Mouse (Mus musculus) limb, embryonic 11.5 days (tissue): ENCODE data around the gene Fuz. TPM values are rescaled to one million over a fixed set of nuclear protein-coding genes. Genes with fewer than 3 reads are reported as not detected.

Source experiments
- ATAC-seq: fragments of 200-750 bp; cut with Nextera tagmentation; 2 replicates; pipeline ENCODE4 v1.8.0; 2017; ENCODE audit warnings: low read depth; ENCODE audit not compliant: insufficient number of reproducible peaks, low FRiP score, low TSS enrichment
- DNase-seq: peaks from one replicate; pipeline ENCODE4 v3.0.0-alpha.2; 2015; ENCODE audit warnings: low spot score
- H3K27ac ChIP-seq: fragments of 300-500 bp; sonication (generic); replicated peaks from 2 replicates; pipeline ENCODE4 v1.5.1; 2014; ENCODE audit warnings: low read depth, mild to moderate bottlenecking, low read length
- H3K27me3 ChIP-seq: fragments of 300-500 bp; sonication (generic); 2 replicates; pipeline ENCODE4 v1.6.1; 2014; ENCODE audit warnings: mild to moderate bottlenecking, low read length, mixed read lengths; ENCODE audit not compliant: control insufficient read depth, insufficient read depth
- H3K36me3 ChIP-seq: fragments of 300-500 bp; sonication (generic); 2 replicates; pipeline ENCODE4 v1.6.1; 2014; ENCODE audit warnings: mild to moderate bottlenecking, low read length, moderate library complexity, mixed read lengths; ENCODE audit not compliant: control insufficient read depth, insufficient read depth
- H3K4me1 ChIP-seq: fragments of 300-500 bp; sonication (generic); 2 replicates; pipeline ENCODE4 v1.6.1; 2014; ENCODE audit warnings: low read length, mixed read lengths; ENCODE audit not compliant: control insufficient read depth, insufficient read depth
- H3K4me2 ChIP-seq: fragments of 300-500 bp; sonication (generic); 2 replicates; pipeline ENCODE4 v1.6.1; 2014; ENCODE audit warnings: low read depth, mild to moderate bottlenecking, moderate library complexity; ENCODE audit not compliant: severe bottlenecking
- H3K4me3 ChIP-seq: fragments of 300-500 bp; sonication (generic); 2 replicates; pipeline ENCODE4 v1.5.1; 2014; ENCODE audit warnings: low read depth, low read length
- H3K9ac ChIP-seq: fragments of 300-500 bp; sonication (generic); 2 replicates; pipeline ENCODE4 v1.6.1; 2014; ENCODE audit warnings: mild to moderate bottlenecking, low read length
- H3K9me3 ChIP-seq: fragments of 300-500 bp; sonication (generic); 2 replicates; pipeline ENCODE4 v1.6.1; 2016; ENCODE audit warnings: low read length; ENCODE audit not compliant: control insufficient read depth
- WGBS: fragments of 180-500 bp; shearing (Covaris S2); extraction: QIAGEN DNeasy Blood & Tissue Kit; methylation state at CpG from one replicate; pipeline ENCODE4 v1.1.7; 2014; 5-methylcytosine and 5-hydroxymethylcytosine counted together
- microRNA counts: library from miRNA; unstranded; fragments of <30 nt; microRNA quantifications from one replicate; lab custom pipeline; 2016
- microRNA-seq: library from miRNA; unstranded; fragments of <30 nt; microRNA quantifications from one replicate; pipeline ENCODE4, GENCODE M21; 2016
- polyA plus RNA-seq: library from polyadenylated mRNA; unstranded; fragments of >200 nt; fragmentation: Nextera tagmentation; extraction: Ambion mirVana; gene quantifications from 2 replicates; pipeline ENCODE4 v1.2.1, GENCODE M21; 2014

Fuz gene
- polyA plus RNA-seq, 1 experiment from 2014 or later = 16.0 TPM

DNA sequence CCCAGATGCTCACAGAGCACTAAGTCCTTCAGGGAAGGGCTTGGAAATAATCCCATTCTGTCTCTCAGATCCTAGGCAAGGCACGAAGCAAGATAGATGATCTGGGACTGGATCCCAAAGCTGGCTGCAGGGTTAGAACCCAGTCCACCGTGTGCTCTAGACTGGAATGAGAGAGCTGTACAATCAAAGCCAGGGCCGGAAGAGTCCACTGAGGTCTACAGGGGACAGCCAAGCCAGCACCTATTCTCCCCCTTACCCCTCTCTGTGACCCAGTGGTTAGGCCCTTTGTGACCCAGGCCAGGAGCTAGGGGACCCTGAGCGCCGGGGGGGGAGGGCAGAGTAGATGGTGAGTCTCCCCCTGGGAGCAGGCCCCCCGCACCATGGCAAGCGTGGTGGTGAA, 47.0 kb downstream of the Fuz start, which contains the start of gene Tsks:
Tsks (plus strand) TSS at position 301 of the 400 bp plus-strand sequence.
- H3K27me3 ChIP-seq = no peaks in the 10 kb centered on the region
- no peak for ATAC-seq

DNA sequence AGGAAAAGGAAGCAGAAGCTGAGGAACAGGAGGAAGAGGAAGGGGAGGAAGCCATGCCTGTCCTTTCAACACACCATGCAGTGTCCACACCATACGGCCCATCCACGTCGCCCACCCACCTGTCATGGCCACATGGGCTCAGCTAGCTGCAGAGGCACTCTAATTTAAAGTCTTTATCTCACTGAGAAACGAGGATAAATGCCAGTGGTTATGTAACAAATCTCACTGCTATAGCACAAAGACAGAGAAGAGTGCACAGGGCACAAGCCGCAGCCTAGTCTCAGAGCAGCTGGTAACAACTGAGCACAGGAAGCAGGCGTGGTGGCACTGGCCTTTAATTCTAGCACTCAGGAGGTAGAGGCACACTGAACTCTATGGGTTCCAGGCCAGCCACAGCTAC, 54.0 kb downstream of the Fuz start:
- Histone ChIP-seq H3K36me3 (no peaks in the 10 kb centered on the region), H3K4me2 (no peak overlapping the region), H3K27ac (no peak overlapping the region), H3K27me3 (peaks cover 20% of the 10 kb centered on the region), H3K9ac (no peak overlapping the region), H3K4me1 (peaks cover 7% of the 10 kb centered on the region; the same call in 1 of the 2 replicates), H3K9me3 (no peaks in the 10 kb centered on the region), H3K4me3 (no peak overlapping the region)
- WGBS = 79% methylated on average over 6 of the region's 6 CpGs
- ATAC-seq (no peak), DNase-seq (no peak)

More for the DNA sequence above, 47.0 kb downstream of the Fuz start, which contains the start of gene Tsks:
- no peaks in the 10 kb centered on the region for H3K9me3 ChIP-seq
- no peak within 1 kb of the TSS for H3K4me2 ChIP-seq
- no peak within 1 kb of the TSS for H3K9ac ChIP-seq
- no peaks in the 10 kb centered on the region for H3K36me3 ChIP-seq
- H3K27ac ChIP-seq = no peak within 1 kb of the TSS
- H3K4me1 ChIP-seq = no peaks in the 10 kb centered on the region
- DNase-seq = no peak
- 80% methylated on average over 7 of the region's 7 CpGs for WGBS
- no peak within 1 kb of the TSS for H3K4me3 ChIP-seq

DNA sequence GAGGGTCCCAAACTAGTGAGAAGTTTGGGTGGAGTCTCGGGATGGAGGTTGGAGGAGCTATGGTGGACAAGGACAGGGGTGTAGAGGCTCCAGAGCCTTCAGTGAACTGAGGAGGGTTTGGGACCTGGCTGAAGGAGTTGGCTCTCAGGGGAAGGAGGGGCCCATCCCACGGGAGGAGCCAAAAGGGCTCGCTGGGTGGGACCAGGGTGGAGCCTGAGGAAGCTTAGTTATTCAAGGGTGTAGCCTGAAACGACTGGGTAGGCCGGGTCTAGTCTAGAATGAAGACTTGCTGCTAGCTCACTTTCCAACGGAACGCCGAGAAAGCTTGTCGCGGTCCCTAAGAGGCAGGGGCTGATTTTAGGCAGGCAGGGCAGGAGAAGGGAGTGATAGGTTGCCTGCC, 56.1 kb downstream of the Fuz start:
- Histone ChIP-seq H3K27ac (no peak overlapping the region), H3K27me3 (peaks cover 20% of the 10 kb centered on the region)
- ATAC-seq = 0 out of 2 replicates have a peak, but pooled peaks have one; percentile 45

More for the DNA sequence above, 56.1 kb downstream of the Fuz start:
- peak; percentile 73 for DNase-seq
- H3K9ac ChIP-seq = peak overlapping the region; percentile 58
- H3K9me3 ChIP-seq = no peaks in the 10 kb centered on the region
- H3K4me2 ChIP-seq = peak overlapping the region; percentile 84
- peak overlapping the region; percentile 41 for H3K4me3 ChIP-seq
- peaks cover 7% of the 10 kb centered on the region; the same call in 1 of the 2 replicates for H3K4me1 ChIP-seq
- no peaks in the 10 kb centered on the region for H3K36me3 ChIP-seq
- WGBS = under 1% methylated on average over 10 of the region's 10 CpGs

MicroRNAs encoded within 50 kb of the gene (microRNA counts, 519-probe panel; counts per million panel counts)
- not detected for microRNA mmu-miR-707 (lab: Ali Mortazavi, UCI)

Small RNA genes lying within 50 kb of the gene (microRNA-seq; reads per million reads assigned to microRNA genes)
- not detected for gene Mir707

Other genes starting within 250 kb of the Fuz start
- gene Myh14, start 225.2 kb upstream of the Fuz start, polyA plus RNA-seq = 1.9 and 2.1 TPM in 2 replicates
- gene Izumo2, start 187.3 kb upstream of the Fuz start, polyA plus RNA-seq = not detected in 2 replicates
- 36.8 and 38.2 TPM in 2 replicates for gene Vrk3, start 147.7 kb upstream of the Fuz start, polyA plus RNA-seq
- 3.2 and 3.8 TPM in 2 replicates for gene Zfp473, start 145.0 kb upstream of the Fuz start, polyA plus RNA-seq
- 81.7 and 82.6 TPM in 2 replicates for gene Nup62, start 80.0 kb upstream of the Fuz start, polyA plus RNA-seq
- 1.1 TPM in 2 replicates for gene Il4i1, start 79.7 kb upstream of the Fuz start, polyA plus RNA-seq
- gene Atf5, start 79.4 kb upstream of the Fuz start, polyA plus RNA-seq = 2.1 and 2.3 TPM in 2 replicates
- gene Akt1s1, start 47.1 kb upstream of the Fuz start, polyA plus RNA-seq = 38.6 and 63.4 TPM in 2 replicates
- 60.9 and 69.0 TPM in 2 replicates for gene Tbc1d17, start 47.0 kb upstream of the Fuz start, polyA plus RNA-seq
- 31.0 and 31.2 TPM in 2 replicates for gene Pnkp, start 38.9 kb upstream of the Fuz start, polyA plus RNA-seq
- gene Ptov1, start 26.3 kb upstream of the Fuz start, polyA plus RNA-seq = 410 and 427 TPM in 2 replicates
- gene Med25, start 3.4 kb upstream of the Fuz start, polyA plus RNA-seq = 79.2 and 80.5 TPM in 2 replicates
- gene Ap2a1, start 33.4 kb downstream of the Fuz start, polyA plus RNA-seq = 77.0 and 78.8 TPM in 2 replicates
- gene Tsks, start 47.1 kb downstream of the Fuz start, polyA plus RNA-seq = 0.13 TPM in 1 of 2 replicates, not detected in the other
- 17.5 and 22.1 TPM in 2 replicates for gene Cpt1c, start 78.8 kb downstream of the Fuz start, polyA plus RNA-seq
- gene Prmt1, start 90.5 kb downstream of the Fuz start, polyA plus RNA-seq = 332 and 334 TPM in 2 replicates
- 73.9 and 83.5 TPM in 2 replicates for gene Irf3, start 101.6 kb downstream of the Fuz start, polyA plus RNA-seq
- 91.7 and 91.9 TPM in 2 replicates for gene Bcl2l12, start 102.6 kb downstream of the Fuz start, polyA plus RNA-seq
- 52.0 and 60.3 TPM in 2 replicates for gene Scaf1, start 120.3 kb downstream of the Fuz start, polyA plus RNA-seq
- 20.8 and 21.0 TPM in 2 replicates for gene Rras, start 121.9 kb downstream of the Fuz start, polyA plus RNA-seq
- 18.5 and 20.0 TPM in 2 replicates for gene Prr12, start 156.8 kb downstream of the Fuz start, polyA plus RNA-seq
- gene Nosip, start 166.3 kb downstream of the Fuz start, polyA plus RNA-seq = 70.2 and 73.9 TPM in 2 replicates
- 22.1 and 24.6 TPM in 2 replicates for gene Prrg2, start 166.6 kb downstream of the Fuz start, polyA plus RNA-seq
- 220 and 245 TPM in 2 replicates for gene Rcn3, start 196.1 kb downstream of the Fuz start, polyA plus RNA-seq
- 8.0 and 9.8 TPM in 2 replicates for gene Fcgrt, start 207.8 kb downstream of the Fuz start, polyA plus RNA-seq
- 1,759 and 1,785 TPM in 2 replicates for gene Rps11, start 228.4 kb downstream of the Fuz start, polyA plus RNA-seq
- gene Rpl13a, start 232.7 kb downstream of the Fuz start, polyA plus RNA-seq = 1,469 and 1,490 TPM in 2 replicates
- 0.45 TPM in 1 of 2 replicates, not detected in the other for gene Gm45713, start 240.2 kb downstream of the Fuz start, polyA plus RNA-seq
- gene Flt3l, start 240.4 kb downstream of the Fuz start, polyA plus RNA-seq = 0.33 and 0.44 TPM in 2 replicates